Mouse (Mus musculus): ENCODE results near the gene Gpr4. TPM values are rescaled to one million over a fixed set of nuclear protein-coding genes. Genes with fewer than 3 reads are reported as not detected.

Gpr4 gene
- total RNA-seq, 1 experiment from 2014 or later, result 0.74 TPM

DNA sequence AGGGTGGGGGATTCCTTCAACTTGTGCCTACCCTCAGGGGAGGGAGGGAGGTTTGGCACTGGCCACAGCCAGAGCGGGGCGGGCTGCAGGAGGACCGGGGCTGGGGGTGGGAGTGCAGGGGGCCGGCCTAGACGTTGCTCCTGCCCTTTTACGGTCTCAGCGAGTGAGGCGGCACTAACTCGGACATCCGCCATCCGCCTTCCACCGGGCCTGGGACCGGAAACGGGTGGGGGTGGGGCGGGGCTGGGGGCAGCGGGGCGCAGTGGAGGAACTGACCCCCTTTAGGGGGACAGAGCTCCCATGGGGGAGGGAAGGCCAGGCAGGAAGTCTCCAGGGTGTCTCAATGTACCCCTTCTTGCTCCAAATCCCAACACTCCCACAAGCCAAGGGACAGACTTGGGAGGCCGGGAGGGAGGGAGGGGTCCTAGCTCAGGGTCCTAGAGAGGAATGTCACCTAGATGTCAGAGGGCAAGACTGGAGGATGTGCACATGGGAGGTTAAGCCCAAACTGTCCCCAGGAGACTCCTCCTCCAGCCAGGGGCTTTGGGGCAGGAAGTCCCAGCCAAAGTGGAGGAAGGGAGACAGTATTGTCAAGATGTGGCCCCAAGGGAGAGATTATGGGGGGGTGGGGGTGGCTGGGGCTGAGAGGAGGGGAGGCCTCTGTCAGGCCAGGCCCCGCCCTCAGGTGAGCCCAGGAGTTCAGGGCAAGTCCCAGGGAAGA lies 57.5 kb downstream of the Gpr4 start:
- ATAC-seq (replicated peaks in 1 of 2; ENCODE audit: insufficient read depth in 1 of 2, low FRiP score in 2 of 2, low TSS enrichment in 1 of 2, low read depth in 1 of 2, poor library complexity in 2 of 2, severe bottlenecking in 2 of 2), result no peak

DNA sequence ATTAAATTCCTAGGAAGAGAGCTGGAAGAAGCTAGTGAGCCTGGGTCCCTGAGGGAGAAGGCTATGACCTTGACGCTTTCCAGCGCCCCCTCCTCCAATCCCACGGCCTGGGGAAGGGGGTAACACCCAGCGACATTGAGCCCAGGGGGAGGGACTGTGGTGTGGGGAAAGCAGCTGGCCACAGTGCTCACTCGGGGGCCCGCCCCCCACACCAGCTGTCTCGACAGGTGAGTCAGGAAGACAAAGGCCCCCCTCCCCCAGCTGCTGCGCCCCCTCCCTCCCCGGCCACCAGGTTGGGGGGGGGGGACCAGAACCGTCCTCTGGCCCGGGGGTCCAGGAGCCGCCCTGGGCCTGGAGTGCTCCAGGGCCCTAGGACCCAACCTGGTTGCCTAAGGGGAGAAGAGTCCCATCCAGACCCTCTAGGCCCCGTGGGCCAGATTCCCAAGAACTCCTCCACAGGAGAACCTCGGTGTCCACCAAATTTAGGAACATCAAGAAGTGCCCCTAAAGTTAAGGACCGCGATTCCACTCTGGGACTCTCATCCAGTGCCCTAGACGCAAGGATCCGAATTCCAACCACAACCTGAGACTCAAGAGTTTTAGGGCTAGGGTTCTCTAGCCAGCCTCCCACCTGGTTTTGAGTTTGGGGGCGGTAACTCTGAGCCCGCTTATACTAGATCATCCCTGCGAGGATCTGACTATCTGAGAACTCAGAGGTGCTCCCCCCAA lies 58.3 kb downstream of the Gpr4 start:
- no peak for ATAC-seq (replicated peaks in 1 of 2; ENCODE audit: insufficient read depth in 1 of 2, low FRiP score in 2 of 2, low TSS enrichment in 1 of 2, low read depth in 1 of 2, poor library complexity in 2 of 2, severe bottlenecking in 2 of 2)

DNA sequence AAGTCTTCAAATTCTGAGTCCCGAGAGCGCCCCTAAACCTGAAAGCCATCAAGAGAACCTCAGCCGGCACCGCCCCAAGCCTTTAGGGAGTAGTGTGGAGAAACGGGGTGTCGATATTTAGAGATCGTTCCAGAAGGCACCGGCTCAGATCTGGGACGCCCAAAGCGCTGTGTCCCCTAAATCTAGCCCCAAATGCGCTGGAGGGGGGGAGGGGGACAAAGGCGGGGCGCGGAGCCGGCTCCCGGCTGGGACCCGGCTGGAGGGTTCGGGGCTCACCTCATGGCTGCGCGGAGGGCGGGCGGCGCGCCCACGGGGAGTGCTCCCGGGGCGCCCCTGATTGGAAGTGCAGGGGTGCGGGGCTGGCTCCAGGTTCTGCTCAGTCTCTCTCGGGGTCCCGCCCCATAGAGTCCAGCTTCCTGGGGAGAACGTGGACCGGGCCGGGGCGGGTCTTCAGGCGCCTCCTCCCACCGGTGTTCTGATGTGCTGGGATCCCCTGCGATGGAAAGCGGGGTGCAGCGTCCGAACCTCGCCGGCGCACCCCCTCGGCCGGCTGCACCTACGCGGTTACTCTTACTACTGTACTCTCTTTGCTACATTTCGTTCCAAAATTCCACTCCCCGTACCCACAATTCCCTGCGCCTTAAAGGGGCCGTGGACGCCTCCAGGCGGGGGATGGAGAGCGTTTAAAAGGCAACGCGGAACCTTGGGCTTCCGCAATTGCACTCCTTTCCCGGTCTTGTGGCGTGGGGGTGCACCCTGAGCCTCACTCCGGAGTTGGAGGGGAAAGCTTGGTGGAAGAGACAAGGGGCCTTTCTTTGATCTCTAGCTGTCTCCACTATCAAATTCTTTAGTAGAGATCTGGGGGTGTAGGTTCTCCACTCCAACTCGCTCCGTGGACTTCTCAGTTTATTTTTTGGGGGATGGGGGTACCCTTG lies 59.2 kb downstream of the Gpr4 start, which contains the start of gene Vasp:
Vasp (minus strand) TSS at position 580 of the 935 bp plus-strand sequence.
- ATAC-seq (replicated peaks in 1 of 2; ENCODE audit: insufficient read depth in 1 of 2, low FRiP score in 2 of 2, low TSS enrichment in 1 of 2, low read depth in 1 of 2, poor library complexity in 2 of 2, severe bottlenecking in 2 of 2), result peak; percentile 67 to 71

DNA sequence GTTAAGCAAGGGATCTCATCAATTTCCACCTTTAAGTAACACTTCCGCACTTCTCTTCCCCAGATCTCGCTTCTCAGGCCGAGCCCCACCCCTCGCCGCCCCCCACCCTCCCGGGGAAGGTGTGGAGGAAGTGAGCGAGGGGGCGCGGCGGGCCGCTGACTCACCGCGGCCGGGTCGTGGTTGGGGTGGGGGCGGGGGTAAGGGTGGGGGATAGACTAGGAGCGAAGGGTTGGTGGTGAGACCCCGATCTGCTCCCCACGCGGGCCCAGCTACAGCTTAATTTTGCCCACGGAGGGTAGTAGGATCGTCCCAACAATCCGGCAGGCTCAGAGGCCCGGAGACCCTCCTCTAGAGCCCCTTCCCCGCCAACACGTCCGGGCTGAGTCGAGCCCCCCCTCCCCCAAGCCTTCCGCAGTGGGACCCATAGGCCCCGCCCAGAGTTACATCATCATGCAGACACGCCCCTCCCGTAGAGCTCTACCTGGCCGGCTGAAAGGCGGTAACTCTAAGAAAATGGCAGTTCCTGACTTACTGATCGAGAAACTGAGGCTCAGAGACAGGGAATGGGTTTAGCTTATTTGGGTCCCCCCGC lies 59.9 kb downstream of the Gpr4 start:
- peak; percentile 46 to 66 for ATAC-seq (replicated peaks in 1 of 2; ENCODE audit: insufficient read depth in 1 of 2, low FRiP score in 2 of 2, low TSS enrichment in 1 of 2, low read depth in 1 of 2, poor library complexity in 2 of 2, severe bottlenecking in 2 of 2)

Other genes with a start within 250 kb of the Gpr4 start
- not detected in 2 replicates for gene Nanos2, start 225.1 kb upstream of the Gpr4 start, total RNA-seq (2017)
- gene Mypop, start 221.3 kb upstream of the Gpr4 start, total RNA-seq (2017), result 0.10 and 0.69 TPM in 2 replicates
- 13.1 and 16.8 TPM in 2 replicates for gene Irf2bp1, start 208.5 kb upstream of the Gpr4 start, total RNA-seq (2017)
- gene Foxa3, start 189.0 kb upstream of the Gpr4 start, total RNA-seq (2017), result 2.7 and 3.3 TPM in 2 replicates
- gene Sympk, start 188.2 kb upstream of the Gpr4 start, total RNA-seq (2017), result 41.0 and 42.4 TPM in 2 replicates
- gene Rsph6a, start 157.8 kb upstream of the Gpr4 start, total RNA-seq (2017), result not detected in 2 replicates
- gene Dmwd, start 136.3 kb upstream of the Gpr4 start, total RNA-seq (2017), result 13.5 TPM in 2 replicates
- gene Dmpk, start 128.7 kb upstream of the Gpr4 start, total RNA-seq (2017), result 3.6 TPM in 1 of 2 replicates, not detected in the other
- 7.9 and 9.3 TPM in 2 replicates for gene Six5, start 117.9 kb upstream of the Gpr4 start, total RNA-seq (2017)
- 0.50 and 1.1 TPM in 2 replicates for gene Gm4969, start 94.2 kb upstream of the Gpr4 start, total RNA-seq (2017)
- 7.8 and 8.3 TPM in 2 replicates for gene Fbxo46, start 92.7 kb upstream of the Gpr4 start, total RNA-seq (2017)
- 3.5 and 4.8 TPM in 2 replicates for gene Qpctl, start 63.2 kb upstream of the Gpr4 start, total RNA-seq (2017)
- 55.1 and 97.6 TPM in 2 replicates for gene Snrpd2, start 62.8 kb upstream of the Gpr4 start, total RNA-seq (2017)
- gene Gipr, start 46.4 kb upstream of the Gpr4 start, total RNA-seq (2017), result not detected in 2 replicates
- 20.0 and 23.6 TPM in 2 replicates for gene Eml2, start 36.1 kb upstream of the Gpr4 start, total RNA-seq (2017)
- 19.9 and 26.8 TPM in 2 replicates for gene Opa3, start 15.8 kb downstream of the Gpr4 start, total RNA-seq (2017)
- 99.8 and 117 TPM in 2 replicates for gene Vasp, start 59.3 kb downstream of the Gpr4 start, total RNA-seq (2017)
- 0.25 TPM in 1 of 2 replicates, not detected in the other for gene Ppm1n, start 67.5 kb downstream of the Gpr4 start, total RNA-seq (2017)
- gene Rtn2, start 70.1 kb downstream of the Gpr4 start, total RNA-seq (2017), result not detected in 2 replicates
- 190 and 280 TPM in 2 replicates for gene Fosb, start 97.5 kb downstream of the Gpr4 start, total RNA-seq (2017)
- 20.0 and 28.0 TPM in 2 replicates for gene Ercc1, start 132.2 kb downstream of the Gpr4 start, total RNA-seq (2017)
- 20.9 and 23.6 TPM in 2 replicates for gene Cd3eap, start 146.9 kb downstream of the Gpr4 start, total RNA-seq (2017)
- gene Ppp1r13l, start 147.2 kb downstream of the Gpr4 start, total RNA-seq (2017), result 0.25 and 0.60 TPM in 2 replicates
- 32.3 and 42.5 TPM in 2 replicates for gene Ercc2, start 169.5 kb downstream of the Gpr4 start, total RNA-seq (2017)
- gene Klc3, start 191.6 kb downstream of the Gpr4 start, total RNA-seq (2017), result 1.5 and 2.6 TPM in 2 replicates
- gene Ckm, start 192.2 kb downstream of the Gpr4 start, total RNA-seq (2017), result 0.25 and 0.31 TPM in 2 replicates
- gene Mark4, start 246.3 kb downstream of the Gpr4 start, total RNA-seq (2017), result 6.4 and 11.8 TPM in 2 replicates

Data from hematopoietic stem cell, adult 5-6 weeks (primary cell).